Mouse (Mus musculus): ENCODE measurements around the gene Mtch1. TPM values are rescaled to one million over a fixed set of nuclear protein-coding genes. Genes with fewer than 3 reads are reported as not detected.
A peak's percentile ranks its signal among the peaks of the same experiment; 100 is the strongest.

The Mtch1 gene
- total and polyA plus RNA-seq, 2 experiments from 2014 or later: 517 to 605 TPM

GRCm38 (mm10) chr17:29394106-29394760 lies 46.5 kb upstream of the Mtch1 start:
- WGBS: 69% methylated on average over 9 of the region's 9 CpGs
- DNase-seq (ENCODE audit: low spot score): no peak
- Histone ChIP-seq H3K9ac (replicated peaks; ENCODE audit: low read length, poor library complexity, severe bottlenecking) (no peak overlapping the region), H3K4me1 (ENCODE audit: insufficient read depth, low read length) (peaks cover 6% of the 10 kb centered on the region; the same call in 1 of the 2 replicates), H3K36me3 (ENCODE audit: insufficient read depth, low read length) (no peaks in the 10 kb centered on the region), H3K4me2 (ENCODE audit: low read depth, low read length, poor library complexity, severe bottlenecking) (no peak overlapping the region), H3K27me3 (ENCODE audit: insufficient read depth, low read length) (no peaks in the 10 kb centered on the region), H3K27ac (ENCODE audit: low read depth, low read length) (no peak overlapping the region), H3K4me3 (ENCODE audit: low read depth, low read length) (no peak overlapping the region), H3K9me3 (ENCODE audit: low read length) (no peaks in the 10 kb centered on the region)
- ATAC-seq (ENCODE audit: low FRiP score): no peak
- no peak for TF ChIP-seq CTCF (IDR thresholded peaks at IDR 0.05)

- no peak for TF ChIP-seq CTCF (IDR thresholded peaks at IDR 0.05)
- no peaks in the 10 kb centered on the region for H3K27me3 ChIP-seq (ENCODE audit: insufficient read depth, low read length)
- no peaks in the 10 kb centered on the region for H3K36me3 ChIP-seq (ENCODE audit: insufficient read depth, low read length)
- H3K4me2 ChIP-seq (ENCODE audit: low read depth, low read length, poor library complexity, severe bottlenecking): no peak overlapping the region
- H3K4me1 ChIP-seq (ENCODE audit: insufficient read depth, low read length): peaks cover 6% of the 10 kb centered on the region; the same call in 1 of the 2 replicates
- ATAC-seq (ENCODE audit: low FRiP score) (no peak), DNase-seq (ENCODE audit: low spot score) (no peak)
- no peaks in the 10 kb centered on the region for H3K9me3 ChIP-seq (ENCODE audit: low read length)
- H3K27ac ChIP-seq (ENCODE audit: low read depth, low read length): no peak overlapping the region
- no peak overlapping the region for H3K4me3 ChIP-seq (ENCODE audit: low read depth, low read length)
- no peak overlapping the region for H3K9ac ChIP-seq (replicated peaks; ENCODE audit: low read length, poor library complexity, severe bottlenecking)
- WGBS: 65% methylated on average over 14 of the region's 14 CpGs
Measured at GRCm38 (mm10) chr17:29393335-29394089, 45.8 kb upstream of the Mtch1 start.

GRCm38 (mm10) chr17:29391280-29391679 lies 43.5 kb upstream of the Mtch1 start:
- no peaks in the 10 kb centered on the region for H3K27me3 ChIP-seq (ENCODE audit: insufficient read depth, low read length)
- H3K9ac ChIP-seq (replicated peaks; ENCODE audit: low read length, poor library complexity, severe bottlenecking): no peak overlapping the region
- ATAC-seq (ENCODE audit: low FRiP score): no peak
- 84% methylated on average over 8 of the region's 8 CpGs for WGBS
- no peaks in the 10 kb centered on the region for H3K36me3 ChIP-seq (ENCODE audit: insufficient read depth, low read length)
- no peak for TF ChIP-seq CTCF (IDR thresholded peaks at IDR 0.05)
- no peak overlapping the region for H3K4me3 ChIP-seq (ENCODE audit: low read depth, low read length)
- H3K27ac ChIP-seq (ENCODE audit: low read depth, low read length): no peak overlapping the region
- no peaks in the 10 kb centered on the region for H3K9me3 ChIP-seq (ENCODE audit: low read length)
- no peak for DNase-seq (ENCODE audit: low spot score)
- no peak overlapping the region for H3K4me2 ChIP-seq (ENCODE audit: low read depth, low read length, poor library complexity, severe bottlenecking)
- H3K4me1 ChIP-seq (ENCODE audit: insufficient read depth, low read length): no peaks in the 10 kb centered on the region

- H3K4me1 ChIP-seq (ENCODE audit: insufficient read depth, low read length): no peaks in the 10 kb centered on the region
- no peak overlapping the region for H3K4me3 ChIP-seq (ENCODE audit: low read depth, low read length)
- H3K36me3 ChIP-seq (ENCODE audit: insufficient read depth, low read length): no peaks in the 10 kb centered on the region
- no peak for ATAC-seq (ENCODE audit: low FRiP score)
- WGBS: 80% methylated on average over 11 of the region's 11 CpGs
- H3K4me2 ChIP-seq (ENCODE audit: low read depth, low read length, poor library complexity, severe bottlenecking): no peak overlapping the region
- no peak overlapping the region for H3K9ac ChIP-seq (replicated peaks; ENCODE audit: low read length, poor library complexity, severe bottlenecking)
- H3K9me3 ChIP-seq (ENCODE audit: low read length): no peaks in the 10 kb centered on the region
- H3K27ac ChIP-seq (ENCODE audit: low read depth, low read length): no peak overlapping the region
- DNase-seq (ENCODE audit: low spot score): peak; percentile 12
- H3K27me3 ChIP-seq (ENCODE audit: insufficient read depth, low read length): no peaks in the 10 kb centered on the region
- no peak for TF ChIP-seq CTCF (IDR thresholded peaks at IDR 0.05)
Measured at GRCm38 (mm10) chr17:29388978-29389377, 41.2 kb upstream of the Mtch1 start.

- H3K4me1 ChIP-seq (ENCODE audit: insufficient read depth, low read length): no peaks in the 10 kb centered on the region
- H3K36me3 ChIP-seq (ENCODE audit: insufficient read depth, low read length): no peaks in the 10 kb centered on the region
- no peak overlapping the region for H3K4me2 ChIP-seq (ENCODE audit: low read depth, low read length, poor library complexity, severe bottlenecking)
- no peak for ATAC-seq (ENCODE audit: low FRiP score)
- H3K9ac ChIP-seq (replicated peaks; ENCODE audit: low read length, poor library complexity, severe bottlenecking): no peak overlapping the region
- H3K9me3 ChIP-seq (ENCODE audit: low read length): no peaks in the 10 kb centered on the region
- WGBS: 30% methylated on average over 6 of the region's 6 CpGs
- H3K27me3 ChIP-seq (ENCODE audit: insufficient read depth, low read length): no peaks in the 10 kb centered on the region
- no peak for DNase-seq (ENCODE audit: low spot score)
- no peak for TF ChIP-seq CTCF (IDR thresholded peaks at IDR 0.05)
- H3K4me3 ChIP-seq (ENCODE audit: low read depth, low read length): no peak overlapping the region
- no peak overlapping the region for H3K27ac ChIP-seq (ENCODE audit: low read depth, low read length)
Measured at GRCm38 (mm10) chr17:29385746-29386145, 38.0 kb upstream of the Mtch1 start.

- no peaks in the 10 kb centered on the region for H3K27me3 ChIP-seq (ENCODE audit: insufficient read depth, low read length)
- H3K9ac ChIP-seq (replicated peaks; ENCODE audit: low read length, poor library complexity, severe bottlenecking): no peak overlapping the region
- no peak for TF ChIP-seq CTCF (IDR thresholded peaks at IDR 0.05)
- no peaks in the 10 kb centered on the region for H3K4me1 ChIP-seq (ENCODE audit: insufficient read depth, low read length)
- 52% methylated on average over 5 of the region's 5 CpGs for WGBS
- no peak for DNase-seq (ENCODE audit: low spot score)
- no peak for ATAC-seq (ENCODE audit: low FRiP score)
- no peaks in the 10 kb centered on the region for H3K36me3 ChIP-seq (ENCODE audit: insufficient read depth, low read length)
- no peaks in the 10 kb centered on the region for H3K9me3 ChIP-seq (ENCODE audit: low read length)
- H3K27ac ChIP-seq (ENCODE audit: low read depth, low read length): no peak overlapping the region
- no peak overlapping the region for H3K4me2 ChIP-seq (ENCODE audit: low read depth, low read length, poor library complexity, severe bottlenecking)
- H3K4me3 ChIP-seq (ENCODE audit: low read depth, low read length): no peak overlapping the region
Measured at GRCm38 (mm10) chr17:29384850-29385438, 37.2 kb upstream of the Mtch1 start.

Data from midbrain, postnatal 0 days (tissue).